Mouse (Mus musculus): Measurements from ENCODE around the gene Pth2. TPM values are rescaled to one million over a fixed set of nuclear protein-coding genes. Genes with fewer than 3 reads are reported as not detected.
A peak's percentile ranks its signal among the peaks of the same experiment; 100 is the strongest.
"Not testable (repeated sequence)": the region's sequence is repeated elsewhere in the genome, so short reads cannot be mapped to it uniquely, and the experiment has no call there.

Gene Pth2
- total RNA-seq, 1 experiment from 2014 or later, result not detected

DNA sequence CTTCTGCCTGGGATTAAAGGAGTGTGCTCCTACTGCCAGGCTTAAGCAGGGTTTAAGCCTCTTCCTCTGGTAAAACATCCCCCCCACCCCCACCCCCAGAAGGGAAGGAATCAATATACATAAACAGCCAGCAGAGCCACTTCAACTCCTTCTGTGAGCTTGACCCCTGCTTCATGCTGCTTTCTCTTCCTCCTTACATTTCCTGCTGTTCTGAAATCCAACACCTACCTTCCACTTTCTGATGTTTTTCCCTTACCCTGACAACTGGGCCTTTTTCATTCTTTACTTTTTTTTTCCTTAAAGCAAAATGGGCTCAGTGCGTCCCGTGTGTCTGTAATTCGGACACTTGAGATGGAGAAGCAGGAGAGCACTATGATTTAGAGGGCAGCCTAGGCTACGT lies 30.5 kb upstream of the Pth2 start:
- no peak for ATAC-seq (ENCODE audit: extremely low read depth, insufficient number of reproducible peaks, low FRiP score, poor library complexity, severe bottlenecking)

DNA sequence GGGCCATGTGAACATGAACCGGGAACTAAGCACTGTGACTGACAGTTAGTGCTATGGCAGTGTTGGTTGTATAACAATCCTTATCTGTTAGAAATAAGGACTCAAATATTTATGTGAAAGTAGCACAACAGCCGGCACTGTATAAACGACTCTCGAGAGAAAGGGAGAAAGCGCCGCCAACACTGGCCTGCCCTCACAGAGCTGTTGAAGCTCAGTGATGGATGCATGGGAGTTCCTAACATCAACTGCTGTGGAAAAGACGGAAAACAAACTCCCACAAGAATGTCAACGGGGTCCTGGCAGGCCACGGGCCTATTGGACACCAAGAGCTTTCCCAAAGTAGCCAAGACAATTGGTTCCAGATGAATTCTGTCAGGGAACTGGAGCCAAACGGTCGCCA lies 29.5 kb upstream of the Pth2 start:
- no peak for ATAC-seq (ENCODE audit: extremely low read depth, insufficient number of reproducible peaks, low FRiP score, poor library complexity, severe bottlenecking)

DNA sequence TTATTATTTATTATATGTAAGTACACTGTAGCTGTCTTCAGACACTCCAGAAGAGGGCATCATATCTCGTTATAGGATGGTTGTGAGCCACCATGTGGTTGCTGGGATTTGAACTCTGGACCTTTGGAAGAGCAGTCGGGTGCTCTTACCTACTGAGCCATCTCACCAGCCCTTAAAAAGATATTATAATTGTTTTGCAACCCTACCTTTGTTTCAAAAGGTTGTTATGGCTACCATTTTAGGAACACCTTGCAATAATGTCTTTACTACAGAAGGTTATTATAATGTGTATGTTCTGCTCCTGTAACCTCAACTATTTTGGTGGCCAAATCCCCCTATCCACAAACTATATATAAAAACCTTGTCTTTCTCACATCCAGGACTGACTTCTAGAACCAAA lies 27.7 kb upstream of the Pth2 start:
- not testable (repeated sequence) for ATAC-seq (ENCODE audit: extremely low read depth, insufficient number of reproducible peaks, low FRiP score, poor library complexity, severe bottlenecking)

DNA sequence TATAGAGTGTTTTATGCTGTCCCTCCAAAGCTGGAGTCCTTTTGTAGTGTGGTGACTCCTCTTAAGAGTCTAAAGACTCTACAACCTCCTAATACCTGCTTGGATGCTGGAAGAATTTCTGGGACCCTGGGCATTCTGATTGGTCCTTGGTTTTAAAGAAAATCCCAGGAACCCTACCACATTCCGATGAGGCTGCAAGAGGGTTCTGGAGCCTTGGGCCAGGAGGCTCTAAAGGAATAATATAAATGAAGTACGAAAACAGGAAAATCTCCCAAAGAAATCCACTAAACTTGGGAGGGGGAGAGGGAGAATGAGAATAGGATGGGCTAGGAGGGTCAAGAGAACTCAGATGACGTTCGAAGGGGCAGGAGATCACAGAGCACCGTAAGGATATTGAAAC lies 27.2 kb upstream of the Pth2 start:
- no peak for ATAC-seq (ENCODE audit: extremely low read depth, insufficient number of reproducible peaks, low FRiP score, poor library complexity, severe bottlenecking)

DNA sequence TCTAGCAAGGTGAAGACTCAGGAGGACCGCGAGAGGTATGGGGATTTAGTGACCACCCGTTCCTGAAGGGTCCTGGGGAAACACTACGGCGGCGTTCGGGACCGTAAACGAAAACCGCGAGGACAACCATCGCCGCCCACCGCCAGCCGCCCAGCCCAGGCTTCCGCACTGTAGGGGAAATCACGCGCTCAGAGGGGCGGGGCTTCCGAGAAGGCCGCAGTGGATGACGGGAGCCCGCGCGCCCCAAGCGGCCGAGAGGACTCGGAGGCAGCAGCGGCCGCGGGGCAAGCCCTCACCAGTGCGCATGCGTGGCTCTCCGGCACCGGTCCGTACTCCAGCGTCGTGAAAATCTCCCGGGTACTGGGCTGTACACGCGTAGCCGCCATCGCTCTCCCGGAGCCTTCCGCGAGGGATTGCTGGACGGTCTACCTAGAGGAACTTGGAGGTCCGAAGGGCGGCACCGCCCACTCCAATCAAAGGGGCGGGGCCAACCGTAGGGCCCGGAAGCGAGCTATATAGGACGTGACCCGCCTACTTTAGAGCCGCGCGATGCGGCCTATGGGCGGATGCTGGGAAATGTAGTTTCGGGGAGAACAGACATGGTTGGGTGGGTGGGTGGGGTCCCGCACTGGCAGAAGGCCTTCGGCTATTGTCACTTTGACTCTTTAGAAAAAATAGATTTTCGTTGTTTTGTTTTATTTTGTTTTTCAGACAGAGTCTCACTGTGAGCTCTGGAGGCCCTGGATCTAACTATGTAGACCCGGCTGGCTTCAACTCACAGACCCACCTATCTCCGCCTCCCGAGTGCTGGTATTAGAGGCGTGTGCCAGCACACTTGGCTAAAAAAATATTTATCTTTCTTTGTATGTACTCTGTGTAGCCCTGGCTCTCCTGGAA lies 26.5 kb upstream of the Pth2 start, which contains the start of the genes Pih1d1 and Aldh16a1:
TSS of gene Pih1d1 (plus strand) at position 208 of the 897 bp plus-strand sequence.
TSS of gene Aldh16a1 (minus strand) at position 489 of the 897 bp plus-strand sequence.
- peak; percentile 85 for ATAC-seq (ENCODE audit: extremely low read depth, insufficient number of reproducible peaks, low FRiP score, poor library complexity, severe bottlenecking)

DNA sequence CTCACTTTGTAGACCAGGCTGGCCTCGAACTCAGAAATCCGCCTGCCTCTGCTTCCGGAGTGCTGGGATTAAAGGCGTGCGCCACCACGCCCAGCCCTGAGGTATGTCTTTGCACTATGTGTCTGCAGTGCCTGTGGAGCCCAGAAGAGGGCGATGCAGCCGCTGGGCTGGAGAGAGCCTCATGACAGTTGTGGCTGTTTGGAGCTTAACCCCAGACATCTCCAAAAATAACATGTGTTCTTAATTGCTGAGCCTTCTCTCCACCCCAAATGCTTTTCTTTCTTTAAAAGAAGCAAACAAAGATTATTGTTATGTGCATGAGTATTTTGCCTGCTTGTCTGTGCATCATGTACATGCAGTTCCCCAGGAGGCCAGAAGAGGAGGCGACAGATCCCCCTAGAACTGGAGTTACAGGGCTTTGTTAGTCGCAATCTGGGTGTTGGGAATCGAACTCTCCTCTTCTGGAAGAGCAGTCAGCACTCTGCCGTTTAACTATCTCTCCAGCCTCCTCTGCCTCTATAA lies 25.7 kb upstream of the Pth2 start:
- ATAC-seq (ENCODE audit: extremely low read depth, insufficient number of reproducible peaks, low FRiP score, poor library complexity, severe bottlenecking), result 0 out of 2 replicates have a peak, but pooled peaks have one; percentile 27

DNA sequence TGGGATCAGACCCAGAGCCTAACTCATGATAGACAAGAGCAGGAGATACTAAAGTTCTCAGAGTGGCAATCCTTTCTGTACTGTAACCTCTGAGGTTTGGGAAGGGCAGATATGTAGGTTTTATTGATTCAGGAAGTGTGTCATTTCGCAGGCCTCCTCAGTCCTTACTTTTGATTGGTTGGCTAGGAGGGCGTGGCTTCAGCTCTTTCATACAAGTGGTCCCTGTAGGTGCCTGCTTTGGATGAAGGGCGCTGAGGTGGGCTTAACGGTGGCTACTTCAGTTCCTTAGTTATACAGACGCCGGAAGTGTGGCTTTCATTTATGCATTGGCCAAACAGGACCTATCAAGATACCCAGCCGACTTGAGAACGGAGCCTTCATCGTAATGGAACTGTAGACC lies 25.2 kb upstream of the Pth2 start:
- no peak for ATAC-seq (ENCODE audit: extremely low read depth, insufficient number of reproducible peaks, low FRiP score, poor library complexity, severe bottlenecking)

DNA sequence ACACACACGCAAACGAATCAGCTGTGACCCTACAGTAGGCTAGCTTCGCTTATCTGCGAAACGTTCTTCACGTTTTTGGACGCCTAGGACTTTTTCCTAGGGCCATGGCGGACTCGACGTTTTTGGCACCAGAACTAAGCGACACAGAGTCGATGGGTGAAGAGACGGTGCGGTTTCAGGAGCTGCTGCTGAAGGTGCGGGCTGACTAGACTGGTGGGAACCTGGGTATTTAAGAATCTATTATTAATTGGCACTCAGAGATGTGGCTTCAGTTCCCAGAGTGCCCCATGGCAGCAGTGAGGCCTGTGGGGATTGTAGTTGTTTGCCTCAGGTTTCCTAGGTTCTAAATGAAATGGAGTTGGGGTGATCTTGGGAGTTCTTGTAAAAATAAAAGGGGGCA lies 24.6 kb upstream of the Pth2 start:
- no peak for ATAC-seq (ENCODE audit: extremely low read depth, insufficient number of reproducible peaks, low FRiP score, poor library complexity, severe bottlenecking)

DNA sequence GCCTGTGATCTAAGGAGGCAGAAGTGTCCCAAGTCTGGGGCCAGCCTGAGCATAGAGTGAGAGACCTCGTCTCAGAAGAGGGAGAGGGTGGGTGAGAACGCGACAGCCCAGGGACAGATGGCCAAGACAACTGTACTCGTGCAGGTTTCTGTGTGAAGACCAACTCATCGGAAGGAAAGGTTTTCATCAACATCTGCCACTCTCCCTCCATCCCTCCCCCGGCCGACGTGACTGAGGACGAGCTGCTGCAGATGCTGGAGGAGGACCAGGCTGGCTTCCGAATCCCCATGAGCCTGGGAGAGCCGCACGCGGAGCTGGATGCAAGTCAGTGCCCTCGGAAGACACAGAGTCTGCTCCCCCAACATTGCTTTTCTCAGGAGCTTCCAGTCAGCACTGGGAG lies 23.3 kb upstream of the Pth2 start:
- ATAC-seq (ENCODE audit: extremely low read depth, insufficient number of reproducible peaks, low FRiP score, poor library complexity, severe bottlenecking), result no peak

DNA sequence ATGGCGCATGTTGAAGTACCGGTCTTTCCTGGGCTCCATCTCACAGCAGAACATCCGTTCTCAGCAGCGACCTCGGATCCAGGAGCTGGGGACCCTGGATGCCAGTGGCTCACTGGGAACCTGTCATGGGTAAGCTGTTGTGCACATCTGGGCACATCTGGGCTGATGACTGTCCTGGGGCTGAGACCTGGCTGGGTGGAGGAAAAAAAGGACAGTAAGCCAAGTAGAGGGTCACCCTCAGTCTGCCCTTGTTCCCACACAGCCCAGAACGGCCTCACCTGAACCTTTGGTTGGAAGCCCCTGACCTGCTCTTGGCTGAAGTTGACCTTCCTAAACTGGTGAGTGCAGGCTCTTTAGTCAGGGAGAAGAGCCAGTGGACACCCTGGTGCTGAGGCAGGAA lies 21.8 kb upstream of the Pth2 start:
- no peak for ATAC-seq (ENCODE audit: extremely low read depth, insufficient number of reproducible peaks, low FRiP score, poor library complexity, severe bottlenecking)

DNA sequence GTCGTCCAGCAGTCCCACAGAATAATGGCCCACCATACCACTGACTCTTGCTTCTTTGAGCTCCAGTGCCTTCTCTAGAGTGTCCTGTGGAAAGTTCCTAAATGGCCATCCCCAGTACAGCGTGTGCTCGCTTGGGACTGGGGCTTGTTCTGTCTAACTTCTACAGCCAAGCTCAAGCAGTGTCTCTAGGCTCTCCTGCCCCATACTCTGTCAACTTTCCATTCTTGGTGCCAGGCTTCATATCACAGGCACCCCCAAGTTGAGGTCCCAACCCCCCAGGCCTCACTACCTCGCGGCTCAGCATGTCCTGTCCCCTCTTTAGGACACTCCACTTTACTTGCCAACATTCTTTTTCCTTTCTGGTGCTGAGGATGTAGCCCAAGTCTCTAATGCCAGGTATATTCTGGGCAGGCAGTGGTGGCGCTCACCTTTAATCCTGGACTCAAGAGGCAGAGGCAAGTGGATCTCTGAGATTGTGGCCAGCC lies 20.4 kb upstream of the Pth2 start:
- ATAC-seq (ENCODE audit: extremely low read depth, insufficient number of reproducible peaks, low FRiP score, poor library complexity, severe bottlenecking), result no peak

DNA sequence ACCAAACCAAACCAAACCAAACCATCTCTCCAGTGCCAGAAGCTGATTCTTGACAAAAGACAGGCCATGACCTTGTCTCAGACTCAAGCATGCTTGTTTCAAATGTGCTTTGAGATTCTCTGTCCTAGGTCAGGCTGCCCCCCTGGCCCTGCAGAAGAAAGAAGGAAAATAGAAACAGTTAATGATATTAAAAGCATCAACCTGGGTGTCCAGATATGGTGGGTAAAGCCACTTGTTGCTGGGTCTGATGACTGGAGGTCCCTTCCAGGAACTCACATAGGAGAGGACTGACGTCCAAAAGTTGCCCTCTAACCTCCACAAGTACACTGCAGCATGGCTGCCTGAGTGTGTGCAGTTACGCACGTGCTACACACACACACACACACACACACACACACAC lies 19.9 kb upstream of the Pth2 start:
- ATAC-seq (ENCODE audit: extremely low read depth, insufficient number of reproducible peaks, low FRiP score, poor library complexity, severe bottlenecking), result no peak

DNA sequence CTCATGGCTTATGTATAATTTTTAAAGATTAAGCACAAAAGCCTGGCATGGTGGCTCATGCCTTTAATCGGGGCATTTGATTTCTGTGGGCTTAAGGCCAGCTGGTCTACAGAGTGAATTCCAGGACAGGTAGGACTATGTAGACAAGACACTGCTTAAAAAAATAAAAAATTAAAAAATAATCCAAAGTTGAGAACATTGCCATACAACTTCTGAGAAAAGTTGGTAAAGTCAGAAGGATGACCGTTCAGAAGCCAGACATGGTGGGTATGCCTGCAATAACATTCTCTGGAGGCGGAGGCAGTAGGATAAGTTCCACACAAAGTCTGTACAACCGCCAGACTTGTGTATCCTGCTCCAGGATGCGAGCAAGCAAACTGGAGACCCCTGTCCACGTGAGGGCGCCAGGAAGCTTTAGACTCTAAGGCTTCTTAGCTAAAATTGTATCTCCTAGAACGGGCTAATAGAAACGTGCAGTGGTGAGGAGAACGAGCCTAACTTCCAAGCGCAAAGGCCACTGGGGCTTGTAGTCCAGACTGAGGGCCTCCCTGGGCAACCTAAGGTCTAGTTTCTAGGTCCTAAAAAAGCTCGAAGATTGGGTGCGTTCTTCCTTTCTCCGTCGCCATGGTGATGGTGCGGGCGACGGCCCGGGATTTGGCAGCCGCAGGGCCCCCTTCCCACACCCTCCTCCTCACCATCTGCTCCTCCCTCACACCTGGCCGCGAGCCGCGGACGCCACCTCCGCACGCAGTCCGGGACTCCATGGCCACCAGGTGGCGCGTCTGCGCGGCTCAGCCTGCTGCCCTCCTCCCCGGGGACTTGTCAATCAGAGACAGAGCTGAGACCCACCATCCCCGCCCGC lies 19.0 kb upstream of the Pth2 start:
- peak; percentile 63 for ATAC-seq (ENCODE audit: extremely low read depth, insufficient number of reproducible peaks, low FRiP score, poor library complexity, severe bottlenecking)

DNA sequence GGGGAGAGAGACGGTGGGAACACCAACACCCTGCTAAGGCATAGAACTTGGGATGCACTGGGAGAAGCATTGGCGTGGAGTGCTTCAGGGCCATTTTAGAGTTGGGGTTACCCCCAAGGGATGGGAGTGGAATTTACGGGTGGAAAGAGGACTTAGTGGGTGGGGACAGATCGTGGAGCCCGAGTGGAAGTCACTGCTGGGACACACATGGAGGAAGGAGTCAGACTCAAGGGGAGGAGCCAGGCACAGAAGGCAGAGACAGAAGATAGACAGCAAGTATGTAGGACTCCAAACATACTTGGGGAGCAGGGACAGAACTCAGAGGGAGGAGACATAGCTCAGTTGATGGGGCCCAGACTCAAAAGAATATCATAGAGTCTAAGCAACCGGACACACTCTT lies 18.2 kb upstream of the Pth2 start:
- no peak for ATAC-seq (ENCODE audit: extremely low read depth, insufficient number of reproducible peaks, low FRiP score, poor library complexity, severe bottlenecking)

DNA sequence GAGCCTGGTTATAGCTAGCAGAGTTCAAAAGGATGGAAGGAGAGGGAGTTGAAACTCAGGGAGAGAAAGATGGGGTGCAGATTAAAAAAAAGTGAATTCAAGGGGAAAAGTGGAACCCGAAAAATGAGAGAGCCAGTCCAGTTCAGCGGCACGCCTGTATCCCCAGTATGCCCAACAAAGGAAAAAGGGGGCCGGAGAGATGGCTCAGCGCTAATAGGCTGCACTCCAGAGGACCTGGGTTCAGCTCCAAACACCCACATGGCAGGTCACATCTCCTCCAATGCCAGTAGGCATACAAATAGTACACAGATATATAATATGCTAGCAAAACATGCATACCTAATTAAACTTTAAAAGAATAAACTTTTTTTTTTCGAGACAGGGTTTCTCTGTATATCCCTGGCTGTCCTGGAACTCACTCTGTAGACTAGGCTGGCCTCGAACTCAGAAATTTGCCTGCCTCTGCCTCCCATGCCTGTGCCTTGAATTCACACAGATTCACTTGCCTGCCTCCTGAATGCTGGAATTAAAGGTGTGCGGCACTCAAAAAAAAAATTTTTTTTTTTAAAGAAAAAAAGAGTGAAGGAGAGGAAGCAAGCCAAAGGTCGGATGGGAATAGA lies 17.7 kb upstream of the Pth2 start:
- no peak for ATAC-seq (ENCODE audit: extremely low read depth, insufficient number of reproducible peaks, low FRiP score, poor library complexity, severe bottlenecking)

DNA sequence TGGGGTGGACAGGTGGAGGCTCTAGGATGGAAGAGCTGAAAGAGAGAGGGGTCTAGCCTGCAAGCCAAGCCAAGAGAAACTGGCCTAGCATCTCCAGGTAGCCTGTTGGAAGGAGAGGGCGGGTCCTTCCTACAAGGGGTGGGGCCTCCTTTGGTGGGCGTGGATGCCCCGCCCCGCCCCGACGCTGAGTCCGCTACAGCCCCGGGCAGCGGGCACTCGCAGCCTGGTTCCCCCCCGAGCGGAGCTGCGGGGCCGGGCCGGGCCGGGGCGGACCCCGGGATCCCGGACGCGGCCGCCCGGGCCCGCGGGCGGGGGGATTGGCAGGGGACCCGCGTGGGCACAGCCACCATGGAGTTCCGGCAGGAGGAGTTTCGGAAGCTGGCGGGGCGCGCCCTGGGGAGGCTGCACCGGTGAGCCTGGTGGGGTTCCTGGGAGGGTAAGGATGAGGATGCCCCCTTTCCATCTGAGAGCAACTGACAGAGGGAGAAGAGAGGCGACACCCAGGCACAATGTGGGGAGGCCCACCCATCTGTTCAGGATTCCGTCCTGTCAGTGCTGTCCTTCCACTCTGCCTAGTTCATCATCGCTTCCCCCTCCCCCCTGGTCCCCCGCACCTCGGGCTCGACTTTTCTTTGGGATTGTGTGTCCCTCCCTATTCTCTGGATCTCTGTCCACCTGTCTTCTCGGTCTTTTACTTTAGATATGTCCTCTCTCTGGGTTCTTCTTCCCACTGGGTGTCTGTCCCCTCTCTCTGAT lies 16.9 kb upstream of the Pth2 start, which contains the start of gene Slc17a7:
TSS of gene Slc17a7 (plus strand) at position 215 of the 756 bp plus-strand sequence.
- no peak for ATAC-seq (ENCODE audit: extremely low read depth, insufficient number of reproducible peaks, low FRiP score, poor library complexity, severe bottlenecking)

DNA sequence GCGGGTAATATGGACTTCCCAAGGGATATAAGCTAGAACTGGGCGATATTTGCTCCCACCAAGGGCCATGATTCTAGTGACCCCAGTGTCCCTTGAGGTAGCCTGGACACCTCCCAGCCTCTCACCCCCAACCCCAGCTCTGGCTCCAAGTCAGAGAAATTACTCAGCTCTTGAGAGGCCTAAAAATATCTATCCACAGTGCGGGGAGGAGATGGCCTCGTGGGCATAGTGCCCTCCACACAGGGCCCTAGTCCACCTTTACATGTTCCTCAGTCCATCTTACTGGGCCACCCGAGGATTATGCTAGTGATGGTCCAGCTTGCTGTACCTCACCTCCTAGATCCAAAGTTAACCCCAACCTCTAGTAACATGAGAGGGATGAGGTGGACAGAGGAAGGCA lies 16.0 kb upstream of the Pth2 start:
- no peak for ATAC-seq (ENCODE audit: extremely low read depth, insufficient number of reproducible peaks, low FRiP score, poor library complexity, severe bottlenecking)

DNA sequence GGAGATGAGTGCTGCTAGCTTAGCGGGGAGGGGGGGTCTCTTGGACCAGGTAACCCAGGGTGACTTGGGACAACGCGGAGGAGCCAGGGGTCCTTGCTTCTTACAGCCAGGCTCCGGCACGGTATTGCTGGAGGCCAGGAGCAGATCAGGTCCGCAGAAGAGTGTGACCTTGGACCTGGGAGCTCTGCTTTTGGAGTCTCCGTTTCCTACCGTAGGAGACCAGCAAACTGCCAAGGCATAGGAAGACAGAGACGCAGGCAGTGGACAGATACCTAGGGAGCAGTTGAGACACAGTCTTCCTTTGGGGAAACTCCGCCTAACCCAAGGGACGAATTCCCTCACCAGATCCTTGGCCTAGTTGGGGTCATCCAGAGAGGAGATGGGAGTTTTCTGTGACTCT lies 15.1 kb upstream of the Pth2 start:
- ATAC-seq (ENCODE audit: extremely low read depth, insufficient number of reproducible peaks, low FRiP score, poor library complexity, severe bottlenecking), result no peak
